Mouse (Mus musculus) hindbrain, embryonic 11.5 days (tissue): ENCODE data around the gene Gstt2. TPM values are rescaled to one million over a fixed set of nuclear protein-coding genes. Genes with fewer than 3 reads are reported as not detected.

Experiments used
- ATAC-seq: fragments of 200-750 bp; cut with Nextera tagmentation; 2 replicates; pipeline ENCODE4 v1.8.0; 2017; ENCODE audit warnings: mild to moderate bottlenecking, moderate TSS enrichment, moderate library complexity; ENCODE audit not compliant: low FRiP score
- DNase-seq: peaks from one replicate; pipeline ENCODE4 v3.0.0-alpha.2; 2015; ENCODE audit warnings: low spot score
- H3K27ac ChIP-seq: fragments of 300-500 bp; sonication (generic); 2 replicates; pipeline ENCODE4 v1.5.1; 2014; ENCODE audit warnings: mild to moderate bottlenecking, low read depth, low read length
- H3K27me3 ChIP-seq: fragments of 300-500 bp; sonication (generic); 2 replicates; pipeline ENCODE4 v1.6.1; 2014; ENCODE audit warnings: mild to moderate bottlenecking, low read length, moderate library complexity, mixed read lengths; ENCODE audit not compliant: control insufficient read depth, insufficient read depth
- H3K36me3 ChIP-seq: fragments of 300-500 bp; sonication (generic); 2 replicates; pipeline ENCODE4 v1.6.1; 2014; ENCODE audit warnings: mild to moderate bottlenecking, low read length, moderate library complexity, mixed read lengths; ENCODE audit not compliant: control insufficient read depth, insufficient read depth
- H3K4me1 ChIP-seq: fragments of 300-500 bp; sonication (generic); replicated peaks from 2 replicates; pipeline ENCODE4 v1.6.1; 2014; ENCODE audit warnings: low read length, mixed read lengths; ENCODE audit not compliant: control insufficient read depth, insufficient read depth
- H3K4me2 ChIP-seq: fragments of 300-500 bp; sonication (generic); replicated peaks from 2 replicates; pipeline ENCODE4 v1.6.1; 2014; ENCODE audit warnings: mild to moderate bottlenecking, low read depth, low read length
- H3K4me3 ChIP-seq: fragments of 300-500 bp; sonication (generic); 2 replicates; pipeline ENCODE4 v1.5.1; 2014; ENCODE audit warnings: low read depth, low read length
- H3K9ac ChIP-seq: fragments of 300-500 bp; sonication (generic); 2 replicates; pipeline ENCODE4 v1.6.1; 2014; ENCODE audit warnings: low read depth, low read length
- H3K9me3 ChIP-seq: fragments of 300-500 bp; sonication (generic); 2 replicates; pipeline ENCODE4 v1.6.1; 2016; ENCODE audit warnings: low read length; ENCODE audit not compliant: control insufficient read depth
- WGBS: fragments of 180-500 bp; shearing (Covaris S2); extraction: QIAGEN DNeasy Blood & Tissue Kit; methylation state at CpG from one replicate; pipeline ENCODE4 v1.1.7; 2014; 5-methylcytosine and 5-hydroxymethylcytosine counted together
- polyA plus RNA-seq: library from polyadenylated mRNA; unstranded; fragments of >200 nt; fragmentation: Nextera tagmentation; extraction: Ambion mirVana; gene quantifications from 2 replicates; pipeline ENCODE4 v1.2.1, GENCODE M21; 2014

Gene Gstt2
- polyA plus RNA-seq, 1 experiment from 2014 or later: 7.8 TPM

- no peaks in the 10 kb centered on the region for H3K27me3 ChIP-seq
- H3K4me3 ChIP-seq: no peak overlapping the region
- ATAC-seq (no peak), DNase-seq (no peak)
- H3K4me1 ChIP-seq: no peaks in the 10 kb centered on the region
- H3K9me3 ChIP-seq: no peaks in the 10 kb centered on the region
- WGBS: 89% methylated on average over 1 of the region's 1 CpGs
- H3K27ac ChIP-seq: no peak overlapping the region
- no peaks in the 10 kb centered on the region for H3K36me3 ChIP-seq
- H3K9ac ChIP-seq: no peak overlapping the region
- no peak overlapping the region for H3K4me2 ChIP-seq
Measured at GRCm38 (mm10) chr10:75823782-75824181, 13.4 kb downstream of the Gstt2 start.

GRCm38 (mm10) chr10:75822443-75822842 lies 14.8 kb downstream of the Gstt2 start, which contains the start of gene Gstt4:
Gene Gstt4 (minus strand): TSS chr10:75822543.
- H3K36me3 ChIP-seq: no peaks in the 10 kb centered on the region
- no peaks in the 10 kb centered on the region for H3K9me3 ChIP-seq
- H3K9ac ChIP-seq: no peak within 1 kb of the TSS
- H3K4me2 ChIP-seq: no peak within 1 kb of the TSS
- H3K4me1 ChIP-seq: no peaks in the 10 kb centered on the region
- H3K27me3 ChIP-seq: no peaks in the 10 kb centered on the region
- no peak within 1 kb of the TSS for H3K27ac ChIP-seq
- 95% methylated on average over 2 of the region's 2 CpGs for WGBS
- no peak for DNase-seq
- no peak for ATAC-seq
- no peak within 1 kb of the TSS for H3K4me3 ChIP-seq

GRCm38 (mm10) chr10:75819882-75820281 lies 17.3 kb downstream of the Gstt2 start:
- H3K27ac ChIP-seq: no peak overlapping the region
- no peaks in the 10 kb centered on the region for H3K9me3 ChIP-seq
- no peak overlapping the region for H3K4me2 ChIP-seq
- no peak overlapping the region for H3K4me3 ChIP-seq
- 88% methylated on average over 5 of the region's 5 CpGs for WGBS
- H3K36me3 ChIP-seq: no peaks in the 10 kb centered on the region
- H3K27me3 ChIP-seq: no peaks in the 10 kb centered on the region
- no peak for DNase-seq
- H3K9ac ChIP-seq: no peak overlapping the region
- no peak for ATAC-seq
- no peaks in the 10 kb centered on the region for H3K4me1 ChIP-seq

- Histone ChIP-seq H3K4me2 (no peak overlapping the region), H3K27ac (no peak overlapping the region), H3K36me3 (no peaks in the 10 kb centered on the region), H3K27me3 (no peaks in the 10 kb centered on the region), H3K4me3 (no peak overlapping the region), H3K4me1 (no peaks in the 10 kb centered on the region), H3K9me3 (no peaks in the 10 kb centered on the region), H3K9ac (no peak overlapping the region)
- DNase-seq (no peak), ATAC-seq (no peak)
- 62% methylated on average over 10 of the region's 10 CpGs for WGBS
Measured at GRCm38 (mm10) chr10:75818641-75819040, 18.6 kb downstream of the Gstt2 start.

- Histone ChIP-seq H3K27me3 (no peaks in the 10 kb centered on the region), H3K27ac (no peak overlapping the region), H3K4me2 (no peak overlapping the region), H3K36me3 (no peaks in the 10 kb centered on the region), H3K9ac (no peak overlapping the region), H3K9me3 (no peaks in the 10 kb centered on the region), H3K4me1 (no peaks in the 10 kb centered on the region), H3K4me3 (no peak overlapping the region)
- DNase-seq: no peak
- ATAC-seq: no peak
- 74% methylated on average over 2 of the region's 2 CpGs for WGBS
Measured at GRCm38 (mm10) chr10:75804217-75804616, 33.0 kb downstream of the Gstt2 start.

- Histone ChIP-seq H3K4me3 (peak within 1 kb of the TSS; percentile 37), H3K36me3 (no peaks in the 10 kb centered on the region), H3K9me3 (no peaks in the 10 kb centered on the region), H3K4me2 (peak within 1 kb of the TSS; percentile 78), H3K4me1 (peaks cover 4% of the 10 kb centered on the region), H3K9ac (peak within 1 kb of the TSS; percentile 61), H3K27me3 (peaks cover 4% of the 10 kb centered on the region; the same call in 1 of the 2 replicates), H3K27ac (no peak within 1 kb of the TSS)
- 2% methylated on average over 18 of the region's 18 CpGs for WGBS
- ATAC-seq: no peak
- DNase-seq: peak; percentile 61
Measured at GRCm38 (mm10) chr10:75798176-75798696, 39.0 kb downstream of the Gstt2 start, which contains the start of gene Gstt1. Gene Gstt1 (minus strand): TSS chr10:75798584.

GRCm38 (mm10) chr10:75797619-75798175 lies 39.5 kb downstream of the Gstt2 start:
- Histone ChIP-seq H3K9ac (peak overlapping the region; percentile 61), H3K4me1 (peaks cover 4% of the 10 kb centered on the region), H3K27ac (no peak overlapping the region), H3K36me3 (no peaks in the 10 kb centered on the region), H3K9me3 (no peaks in the 10 kb centered on the region), H3K27me3 (peaks cover 4% of the 10 kb centered on the region; the same call in 1 of the 2 replicates), H3K4me3 (peak overlapping the region; percentile 37), H3K4me2 (peak overlapping the region; percentile 78)
- DNase-seq: peak; percentile 52
- peak; percentile 51; the same call in 1 of the 2 replicates for ATAC-seq
- under 1% methylated on average over 12 of the region's 12 CpGs for WGBS

- Histone ChIP-seq H3K4me1 (peaks cover 4% of the 10 kb centered on the region), H3K27me3 (peaks cover 4% of the 10 kb centered on the region; the same call in 1 of the 2 replicates), H3K4me3 (peak overlapping the region; percentile 37), H3K9ac (no peak overlapping the region), H3K36me3 (no peaks in the 10 kb centered on the region), H3K4me2 (peak overlapping the region; percentile 78), H3K27ac (no peak overlapping the region), H3K9me3 (no peaks in the 10 kb centered on the region)
- 42% methylated on average over 11 of the region's 11 CpGs for WGBS
- ATAC-seq: no peak
- DNase-seq: no peak
Measured at GRCm38 (mm10) chr10:75796731-75797516, 40.3 kb downstream of the Gstt2 start.
